Mouse (Mus musculus) midbrain, embryonic 16.5 days (tissue): ENCODE measurements at regions not wholly inside any gene's neighbourhood (a gene's known extent, or its start where the extent isn't known, plus 50 kb on each side); places are given as distances from the start of the nearest gene placed in this dataset.

Experiments
- ATAC-seq: fragments of 200-750 bp; cut with Nextera tagmentation; 2 replicates; pipeline ENCODE4 v1.8.0; 2017; ENCODE audit warnings: moderate TSS enrichment
- H3K27ac ChIP-seq: fragments of 300-500 bp; sonication (generic); 2 replicates; pipeline ENCODE4 v1.5.1; 2014; ENCODE audit warnings: mild to moderate bottlenecking, low read length, mixed read lengths
- H3K27me3 ChIP-seq: fragments of 300-500 bp; sonication (generic); 2 replicates; pipeline ENCODE4 v1.6.1; 2014; ENCODE audit warnings: low read depth, low read length, mixed read lengths; ENCODE audit not compliant: control insufficient read depth, insufficient read depth
- H3K36me3 ChIP-seq: fragments of 300-500 bp; sonication (generic); 2 replicates; pipeline ENCODE4 v1.6.1; 2014; ENCODE audit warnings: mild to moderate bottlenecking, low read length, moderate library complexity, mixed read lengths; ENCODE audit not compliant: control insufficient read depth, insufficient read depth
- H3K4me1 ChIP-seq: fragments of 300-500 bp; sonication (generic); 2 replicates; pipeline ENCODE4 v1.6.1; 2014; ENCODE audit warnings: mild to moderate bottlenecking, low read length, mixed read lengths; ENCODE audit not compliant: control insufficient read depth, insufficient read depth
- H3K4me2 ChIP-seq: fragments of 300-500 bp; sonication (generic); 2 replicates; pipeline ENCODE4 v1.6.1; 2014; ENCODE audit warnings: mild to moderate bottlenecking, low read length, mixed read lengths
- H3K4me3 ChIP-seq: fragments of 300-500 bp; sonication (generic); 2 replicates; pipeline ENCODE4 v1.5.1; 2014; ENCODE audit warnings: low read depth, mild to moderate bottlenecking, low read length, moderate library complexity, mixed read lengths
- H3K9ac ChIP-seq: fragments of 300-500 bp; sonication (generic); 2 replicates; pipeline ENCODE4 v1.6.1; 2014; ENCODE audit warnings: low read depth, low read length, mixed read lengths
- H3K9me3 ChIP-seq: fragments of 300-500 bp; sonication (generic); replicated peaks from 2 replicates; pipeline ENCODE4 v1.6.1; 2014; ENCODE audit warnings: mild to moderate bottlenecking, low read length, mixed read lengths; ENCODE audit not compliant: control insufficient read depth, poor library complexity, severe bottlenecking
- WGBS: fragments of 180-500 bp; shearing (Covaris S2); extraction: QIAGEN DNeasy Blood & Tissue Kit; methylation state at CpG from one replicate; pipeline ENCODE4 v1.1.7; 2014; 5-methylcytosine and 5-hydroxymethylcytosine counted together

GRCm38 (mm10) chr15:36889072-36889471 is 118.5 kb downstream of the Zfp706 start:
- no peak overlapping the region for H3K27ac ChIP-seq
- no peaks in the 10 kb centered on the region for H3K27me3 ChIP-seq
- H3K9me3 ChIP-seq, result no peaks in the 10 kb centered on the region
- H3K9ac ChIP-seq, result no peak overlapping the region
- no peak overlapping the region for H3K4me3 ChIP-seq
- H3K36me3 ChIP-seq, result no peaks in the 10 kb centered on the region
- 77% methylated on average over 3 of the region's 3 CpGs for WGBS
- H3K4me2 ChIP-seq, result no peak overlapping the region
- ATAC-seq, result no peak
- H3K4me1 ChIP-seq, result peaks cover 14% of the 10 kb centered on the region

- Histone ChIP-seq H3K4me2 (no peak overlapping the region), H3K9ac (no peak overlapping the region), H3K4me1 (peaks cover 14% of the 10 kb centered on the region), H3K27ac (no peak overlapping the region), H3K4me3 (no peak overlapping the region), H3K27me3 (no peaks in the 10 kb centered on the region), H3K9me3 (no peaks in the 10 kb centered on the region), H3K36me3 (no peaks in the 10 kb centered on the region)
- 81% methylated on average over 11 of the region's 11 CpGs for WGBS
- no peak for ATAC-seq
Measured at GRCm38 (mm10) chr15:36888351-36889069, 119.1 kb downstream of the Zfp706 start.

GRCm38 (mm10) chr15:36884671-36885365 is 122.8 kb downstream of the Zfp706 start:
- no peaks in the 10 kb centered on the region for H3K9me3 ChIP-seq
- H3K4me2 ChIP-seq, result no peak overlapping the region
- H3K36me3 ChIP-seq, result no peaks in the 10 kb centered on the region
- 80% methylated on average over 11 of the region's 11 CpGs for WGBS
- no peaks in the 10 kb centered on the region for H3K27me3 ChIP-seq
- no peak for ATAC-seq
- no peak overlapping the region for H3K4me3 ChIP-seq
- no peak overlapping the region for H3K27ac ChIP-seq
- H3K4me1 ChIP-seq, result no peaks in the 10 kb centered on the region
- H3K9ac ChIP-seq, result no peak overlapping the region

- Histone ChIP-seq H3K27me3 (no peaks in the 10 kb centered on the region), H3K36me3 (no peaks in the 10 kb centered on the region), H3K4me3 (no peak overlapping the region), H3K9me3 (no peaks in the 10 kb centered on the region), H3K27ac (no peak overlapping the region), H3K4me1 (no peaks in the 10 kb centered on the region; the same call in 1 of the 2 replicates), H3K9ac (no peak overlapping the region), H3K4me2 (no peak overlapping the region)
- ATAC-seq, result no peak
- 90% methylated on average over 3 of the region's 3 CpGs for whole genome bisulfite sequencing
Measured at GRCm38 (mm10) chr15:36884074-36884473, 123.5 kb downstream of the Zfp706 start.

GRCm38 (mm10) chr15:36883156-36883555 is 124.4 kb downstream of the Zfp706 start:
- H3K9ac ChIP-seq, result no peak overlapping the region
- H3K4me3 ChIP-seq, result no peak overlapping the region
- ATAC-seq, result no peak
- H3K9me3 ChIP-seq, result no peaks in the 10 kb centered on the region
- peaks cover 5% of the 10 kb centered on the region for H3K4me1 ChIP-seq
- no peak overlapping the region for H3K4me2 ChIP-seq
- WGBS, result 82% methylated on average over 6 of the region's 6 CpGs
- no peaks in the 10 kb centered on the region for H3K36me3 ChIP-seq
- no peak overlapping the region for H3K27ac ChIP-seq
- H3K27me3 ChIP-seq, result no peaks in the 10 kb centered on the region

GRCm38 (mm10) chr15:36881576-36881975 is 126.0 kb downstream of the Zfp706 start:
- Histone ChIP-seq H3K9ac (no peak overlapping the region), H3K36me3 (no peaks in the 10 kb centered on the region), H3K9me3 (no peaks in the 10 kb centered on the region), H3K4me1 (peaks cover 5% of the 10 kb centered on the region), H3K4me2 (no peak overlapping the region), H3K27me3 (no peaks in the 10 kb centered on the region), H3K4me3 (no peak overlapping the region), H3K27ac (no peak overlapping the region)
- ATAC-seq, result no peak
- 89% methylated on average over 2 of the region's 2 CpGs for WGBS

- 97% methylated on average over 3 of the region's 3 CpGs for WGBS
- Histone ChIP-seq H3K36me3 (no peaks in the 10 kb centered on the region), H3K4me1 (peaks cover 5% of the 10 kb centered on the region), H3K27me3 (no peaks in the 10 kb centered on the region), H3K9me3 (no peaks in the 10 kb centered on the region), H3K4me3 (no peak overlapping the region), H3K9ac (no peak overlapping the region), H3K4me2 (no peak overlapping the region), H3K27ac (no peak overlapping the region)
- ATAC-seq, result no peak
Measured at GRCm38 (mm10) chr15:36880602-36881001, 127.0 kb downstream of the Zfp706 start.

- Histone ChIP-seq H3K4me1 (peaks cover 8% of the 10 kb centered on the region), H3K4me2 (no peak overlapping the region), H3K4me3 (no peak overlapping the region), H3K9ac (no peak overlapping the region), H3K9me3 (no peaks in the 10 kb centered on the region), H3K27me3 (no peaks in the 10 kb centered on the region), H3K36me3 (no peaks in the 10 kb centered on the region), H3K27ac (no peak overlapping the region; the same call in 1 of the 2 replicates)
- 89% methylated on average over 7 of the region's 7 CpGs for WGBS
- ATAC-seq, result no peak
Measured at GRCm38 (mm10) chr15:36879587-36879986, 128.0 kb downstream of the Zfp706 start.

- WGBS, result 21% methylated on average over 5 of the region's 5 CpGs
- peak; percentile 36; the same call in 1 of the 2 replicates for ATAC-seq
- H3K27ac ChIP-seq, result no peak overlapping the region
- H3K4me1 ChIP-seq, result peaks cover 12% of the 10 kb centered on the region
- H3K27me3 ChIP-seq, result no peaks in the 10 kb centered on the region
- H3K4me3 ChIP-seq, result no peak overlapping the region
- H3K9ac ChIP-seq, result no peak overlapping the region
- no peaks in the 10 kb centered on the region for H3K36me3 ChIP-seq
- H3K9me3 ChIP-seq, result no peaks in the 10 kb centered on the region
- no peak overlapping the region for H3K4me2 ChIP-seq
Measured at GRCm38 (mm10) chr15:36878960-36879359, 128.6 kb downstream of the Zfp706 start.
